Mouse (Mus musculus) lung, adult 2 months (tissue): Measurements from ENCODE around the gene Asic2.

Source experiments
- CTCF ChIP-seq: fragments of 200-500 bp; IDR thresholded peaks from 2 replicates; pipeline ENCODE4 v1.5.1; 2011; ENCODE audit warnings: mild to moderate bottlenecking, low read length, control low read depth; ENCODE audit not compliant: insufficient read depth
- POLR2A ChIP-seq: fragments of 200-500 bp; IDR thresholded peaks from 2 replicates; pipeline ENCODE4 v1.6.1; 2011; ENCODE audit warnings: low read depth, mild to moderate bottlenecking, control low read depth, low read length, borderline replicate concordance; ENCODE audit errors: extremely low read depth

- no peak for TF ChIP-seq POLR2A
- TF ChIP-seq CTCF = no peak
Measured at GRCm38 (mm10) chr11:81926393-81926792, 41.9 kb downstream of the Asic2 start.
